Mouse (Mus musculus) stomach, embryonic 16.5 days (tissue): ENCODE measurements around the gene Pde4d. TPM values are rescaled to one million over a fixed set of nuclear protein-coding genes. Genes with fewer than 3 reads are reported as not detected.

Source experiments
- ATAC-seq: fragments of 200-750 bp; cut with Nextera tagmentation; 2 replicates; pipeline ENCODE4 v1.8.0; 2017; ENCODE audit warnings: moderate number of reproducible peaks, moderate TSS enrichment; ENCODE audit not compliant: insufficient read depth, low FRiP score
- H3K27ac ChIP-seq: fragments of 300-500 bp; sonication (generic); 2 replicates; pipeline ENCODE4 v1.5.1; 2014; ENCODE audit warnings: low read length
- H3K27me3 ChIP-seq: fragments of 300-500 bp; sonication (generic); 2 replicates; pipeline ENCODE4 v1.6.1; 2014; ENCODE audit warnings: low read length, control low read depth, mixed read lengths; ENCODE audit not compliant: control insufficient read depth, insufficient read depth
- H3K36me3 ChIP-seq: fragments of 300-500 bp; sonication (generic); 2 replicates; pipeline ENCODE4 v1.6.1; 2014; ENCODE audit warnings: low read length; ENCODE audit not compliant: control insufficient read depth, insufficient read depth
- H3K4me1 ChIP-seq: fragments of 300-500 bp; sonication (generic); 2 replicates; pipeline ENCODE4 v1.6.1; 2014; ENCODE audit warnings: low read length, control low read depth, mixed read lengths; ENCODE audit not compliant: control insufficient read depth, insufficient read depth
- H3K4me2 ChIP-seq: fragments of 300-500 bp; sonication (generic); 2 replicates; pipeline ENCODE4 v1.6.1; 2014; ENCODE audit warnings: low read depth, low read length, mixed read lengths
- H3K4me3 ChIP-seq: fragments of 300-500 bp; sonication (generic); replicated peaks from 2 replicates; pipeline ENCODE4 v1.5.1; 2014; ENCODE audit warnings: mild to moderate bottlenecking, low read length
- H3K9ac ChIP-seq: fragments of 300-500 bp; sonication (generic); 2 replicates; pipeline ENCODE4 v1.6.1; 2014; ENCODE audit warnings: low read length
- H3K9me3 ChIP-seq: fragments of 300-500 bp; sonication (generic); replicated peaks from 2 replicates; pipeline ENCODE4 v1.6.1; 2016; ENCODE audit warnings: low read length, control low read depth; ENCODE audit not compliant: control insufficient read depth
- WGBS: fragments of 180-500 bp; shearing (Covaris S2); extraction: QIAGEN DNeasy Blood & Tissue Kit; methylation state at CpG from one replicate; pipeline ENCODE4 v1.1.7; 2014; 5-methylcytosine and 5-hydroxymethylcytosine counted together
- polyA plus RNA-seq: library from polyadenylated mRNA; unstranded; fragments of >200 nt; fragmentation: Nextera tagmentation; extraction: Ambion mirVana; gene quantifications from 2 replicates; pipeline ENCODE4 v1.2.1, GENCODE M21; 2015

Pde4d gene
- polyA plus RNA-seq, 1 experiment from 2014 or later: 22.1 TPM

DNA sequence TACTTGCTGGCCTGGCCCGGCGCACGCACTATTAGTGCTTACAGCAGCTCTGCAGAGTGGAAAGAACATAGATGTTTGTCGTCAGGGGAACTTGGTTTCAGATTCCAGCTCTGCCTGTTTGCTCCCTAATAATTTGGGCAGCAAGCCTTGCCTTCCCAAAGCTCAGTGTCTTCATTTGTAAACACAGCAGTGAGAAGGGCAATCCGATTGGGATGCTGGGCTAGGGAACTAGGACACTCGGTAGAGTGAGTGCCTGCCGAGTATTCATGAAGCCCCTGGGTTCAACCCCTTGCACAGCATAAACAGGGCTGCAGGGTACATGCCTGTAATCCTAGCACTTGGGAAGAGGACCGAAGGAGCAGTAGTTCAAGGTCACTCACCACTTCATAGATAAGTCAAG, 1459.4 kb downstream of the Pde4d start:
- H3K4me2 ChIP-seq: no peak overlapping the region
- H3K4me1 ChIP-seq: 0 out of 2 replicates have a peak, but pooled peaks cover 9% of the 10 kb centered on the region
- H3K4me3 ChIP-seq: no peak overlapping the region
- no peak overlapping the region for H3K9ac ChIP-seq
- H3K27ac ChIP-seq: no peak overlapping the region
- H3K9me3 ChIP-seq: no peaks in the 10 kb centered on the region
- WGBS: 70% methylated on average over 8 of the region's 8 CpGs
- no peaks in the 10 kb centered on the region for H3K27me3 ChIP-seq
- no peaks in the 10 kb centered on the region for H3K36me3 ChIP-seq
- ATAC-seq: no peak

DNA sequence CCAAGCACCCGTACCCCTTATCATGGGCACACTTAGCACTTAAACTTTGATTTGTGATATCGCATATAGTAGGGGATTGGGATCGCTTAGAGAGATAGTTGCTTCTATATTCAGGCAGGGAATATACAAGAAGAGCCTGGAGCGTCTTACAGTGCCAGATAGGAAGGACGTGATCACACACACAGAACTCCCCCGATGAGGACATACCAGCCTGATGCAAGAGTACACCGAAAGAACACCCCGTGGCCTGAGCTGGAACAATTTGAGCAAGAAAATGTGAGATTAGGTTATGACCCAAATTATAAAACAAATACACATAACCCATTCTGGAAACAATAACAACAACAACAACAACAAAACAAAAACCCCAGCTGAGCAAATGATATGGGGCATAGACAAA, 1461.2 kb downstream of the Pde4d start:
- ATAC-seq: no peak
- Histone ChIP-seq H3K9ac (no peak overlapping the region), H3K27me3 (no peaks in the 10 kb centered on the region), H3K4me1 (peaks cover 18% of the 10 kb centered on the region; the same call in 1 of the 2 replicates), H3K4me3 (no peak overlapping the region), H3K36me3 (no peaks in the 10 kb centered on the region), H3K9me3 (no peaks in the 10 kb centered on the region), H3K27ac (no peak overlapping the region), H3K4me2 (no peak overlapping the region)
- 93% methylated on average over 8 of the region's 8 CpGs for WGBS

DNA sequence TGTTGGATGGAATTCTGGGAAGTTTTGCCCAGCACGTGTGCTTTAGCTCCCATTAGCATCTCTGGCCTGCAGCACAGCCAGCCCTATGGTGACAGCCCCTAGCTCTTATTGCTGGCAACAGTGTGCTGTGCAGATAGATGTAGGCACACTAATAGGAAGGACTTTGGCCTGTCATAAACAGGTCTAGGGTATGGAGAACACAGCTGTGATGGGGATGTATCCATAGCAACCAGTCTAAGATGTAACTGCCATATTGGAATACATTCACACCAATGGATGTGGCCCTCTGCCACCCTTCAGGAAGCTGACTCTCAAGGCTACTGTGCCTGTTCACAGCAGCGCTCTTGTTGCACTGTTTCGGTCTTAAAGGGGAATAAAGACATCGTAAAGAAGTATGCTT, 1462.9 kb downstream of the Pde4d start:
- Histone ChIP-seq H3K4me2 (no peak overlapping the region), H3K27me3 (no peaks in the 10 kb centered on the region), H3K36me3 (no peaks in the 10 kb centered on the region), H3K4me3 (no peak overlapping the region), H3K9ac (no peak overlapping the region), H3K27ac (no peak overlapping the region), H3K9me3 (no peaks in the 10 kb centered on the region), H3K4me1 (peaks cover 14% of the 10 kb centered on the region; the same call in 1 of the 2 replicates)
- ATAC-seq: no peak
- 82% methylated on average over 4 of the region's 4 CpGs for WGBS

- Histone ChIP-seq H3K9ac (no peak overlapping the region), H3K27me3 (no peaks in the 10 kb centered on the region), H3K4me1 (peaks cover 14% of the 10 kb centered on the region; the same call in 1 of the 2 replicates), H3K4me3 (no peak overlapping the region), H3K27ac (no peak overlapping the region), H3K36me3 (no peaks in the 10 kb centered on the region), H3K4me2 (no peak overlapping the region), H3K9me3 (no peaks in the 10 kb centered on the region)
- 87% methylated on average over 13 of the region's 13 CpGs for WGBS
- no peak for ATAC-seq
Measured at GRCm38 (mm10) chr13:109914246-109914645, 1464.5 kb downstream of the Pde4d start.

DNA sequence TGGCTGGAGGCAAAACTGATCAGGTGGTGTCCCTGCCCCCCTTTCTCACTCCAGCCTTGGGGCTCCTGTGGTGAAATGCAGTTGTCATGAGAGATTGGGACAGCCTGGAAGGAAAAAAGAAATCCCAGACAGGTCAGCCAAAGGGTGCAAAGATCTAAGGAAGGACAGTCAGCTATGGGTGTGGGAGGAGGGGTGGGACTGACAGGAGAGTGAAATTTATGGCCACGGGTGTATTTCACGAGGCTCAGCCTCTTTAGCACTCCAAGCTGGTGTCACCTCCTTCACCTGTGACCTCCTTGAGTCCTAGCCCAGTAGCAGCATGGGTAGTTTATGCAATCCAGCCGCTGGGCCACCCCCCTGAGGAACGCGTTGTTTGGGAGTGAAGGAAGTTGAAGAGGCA, 1465.1 kb downstream of the Pde4d start:
- WGBS: 20% methylated on average over 5 of the region's 5 CpGs
- Histone ChIP-seq H3K27me3 (no peaks in the 10 kb centered on the region), H3K36me3 (no peaks in the 10 kb centered on the region), H3K4me1 (peaks cover 14% of the 10 kb centered on the region; the same call in 1 of the 2 replicates), H3K4me2 (no peak overlapping the region), H3K4me3 (no peak overlapping the region), H3K27ac (no peak overlapping the region), H3K9ac (no peak overlapping the region), H3K9me3 (no peaks in the 10 kb centered on the region)
- ATAC-seq: no peak

GRCm38 (mm10) chr13:109915501-109915900, 1465.8 kb downstream of the Pde4d start:
- H3K4me1 ChIP-seq: peaks cover 14% of the 10 kb centered on the region; the same call in 1 of the 2 replicates
- H3K9ac ChIP-seq: no peak overlapping the region
- H3K4me3 ChIP-seq: no peak overlapping the region
- WGBS: 28% methylated on average over 7 of the region's 7 CpGs
- H3K27me3 ChIP-seq: no peaks in the 10 kb centered on the region
- no peaks in the 10 kb centered on the region for H3K36me3 ChIP-seq
- no peak overlapping the region for H3K4me2 ChIP-seq
- H3K9me3 ChIP-seq: no peaks in the 10 kb centered on the region
- no peak overlapping the region for H3K27ac ChIP-seq
- ATAC-seq: peak; percentile 53; the same call in 1 of the 2 replicates

DNA sequence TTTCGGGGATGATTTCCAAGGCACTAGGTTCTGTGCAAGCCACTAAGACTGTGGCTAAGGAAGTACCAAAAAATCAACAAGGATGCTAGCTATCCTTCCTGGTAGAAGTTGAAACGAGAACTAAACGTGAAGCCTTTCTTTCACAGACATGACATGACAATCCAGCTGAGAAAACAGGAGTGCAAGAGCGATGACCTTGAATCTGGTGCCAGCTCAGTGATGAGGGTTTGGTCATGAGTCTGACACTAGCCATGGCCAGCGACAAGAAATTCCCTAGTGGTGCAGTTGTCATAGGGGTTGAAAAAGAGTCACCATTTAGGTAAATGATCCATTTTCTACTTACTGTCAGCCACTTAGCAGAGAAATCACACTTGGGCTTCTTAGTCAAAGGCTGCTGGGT, 1466.2 kb downstream of the Pde4d start:
- Histone ChIP-seq H3K4me1 (peaks cover 14% of the 10 kb centered on the region; the same call in 1 of the 2 replicates), H3K27ac (no peak overlapping the region), H3K9me3 (no peaks in the 10 kb centered on the region), H3K4me2 (no peak overlapping the region), H3K9ac (no peak overlapping the region), H3K4me3 (no peak overlapping the region), H3K27me3 (no peaks in the 10 kb centered on the region), H3K36me3 (no peaks in the 10 kb centered on the region)
- ATAC-seq: no peak
- WGBS: 62% methylated on average over 5 of the region's 5 CpGs

DNA sequence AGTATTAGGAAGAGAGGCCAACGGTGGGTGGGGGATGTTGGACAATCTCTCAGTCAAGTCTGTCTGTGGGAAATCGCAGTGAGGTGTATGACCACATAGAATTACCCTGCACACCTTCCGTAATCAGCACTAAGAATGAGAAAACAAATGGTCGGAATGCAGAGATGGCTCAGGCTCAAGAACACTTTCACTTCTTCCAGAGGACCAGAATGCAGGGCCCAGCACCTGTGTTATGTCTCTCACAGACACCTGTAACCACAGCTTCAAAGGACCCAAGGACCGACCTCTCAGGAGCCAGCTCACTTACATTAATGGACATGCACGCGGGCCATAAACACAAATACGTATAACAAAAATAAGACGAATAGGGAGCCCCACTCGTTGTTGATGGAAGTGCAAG, 1467.8 kb downstream of the Pde4d start:
- H3K9me3 ChIP-seq: no peaks in the 10 kb centered on the region
- H3K36me3 ChIP-seq: no peaks in the 10 kb centered on the region
- H3K4me2 ChIP-seq: no peak overlapping the region
- no peak for ATAC-seq
- 77% methylated on average over 10 of the region's 10 CpGs for WGBS
- H3K9ac ChIP-seq: no peak overlapping the region
- H3K27ac ChIP-seq: no peak overlapping the region
- no peak overlapping the region for H3K4me3 ChIP-seq
- no peaks in the 10 kb centered on the region for H3K27me3 ChIP-seq
- H3K4me1 ChIP-seq: peaks cover 14% of the 10 kb centered on the region; the same call in 1 of the 2 replicates

GRCm38 (mm10) chr13:109918631-109919030, 1468.9 kb downstream of the Pde4d start:
- ATAC-seq: no peak
- no peaks in the 10 kb centered on the region for H3K27me3 ChIP-seq
- WGBS: 70% methylated on average over 8 of the region's 8 CpGs
- H3K36me3 ChIP-seq: no peaks in the 10 kb centered on the region
- no peak overlapping the region for H3K27ac ChIP-seq
- H3K9ac ChIP-seq: no peak overlapping the region
- peaks cover 14% of the 10 kb centered on the region; the same call in 1 of the 2 replicates for H3K4me1 ChIP-seq
- no peak overlapping the region for H3K4me2 ChIP-seq
- no peaks in the 10 kb centered on the region for H3K9me3 ChIP-seq
- no peak overlapping the region for H3K4me3 ChIP-seq
